Mouse (Mus musculus) embryonic fibroblast, embryonic 13.5 days (primary cell): Measurements from ENCODE around the gene Sfmbt1.

Source experiments
- CTCF ChIP-seq: IDR thresholded peaks from 2 replicates; pipeline ENCODE4 v1.5.1; 2011; ENCODE audit warnings: mild to moderate bottlenecking, control low read depth, low read length, moderate library complexity, borderline replicate concordance; ENCODE audit not compliant: insufficient read depth
- POLR2A ChIP-seq: IDR thresholded peaks from 2 replicates; pipeline ENCODE4 v1.6.1; 2011; ENCODE audit warnings: low read depth, mild to moderate bottlenecking, control low read depth, low read length, moderate library complexity

DNA sequence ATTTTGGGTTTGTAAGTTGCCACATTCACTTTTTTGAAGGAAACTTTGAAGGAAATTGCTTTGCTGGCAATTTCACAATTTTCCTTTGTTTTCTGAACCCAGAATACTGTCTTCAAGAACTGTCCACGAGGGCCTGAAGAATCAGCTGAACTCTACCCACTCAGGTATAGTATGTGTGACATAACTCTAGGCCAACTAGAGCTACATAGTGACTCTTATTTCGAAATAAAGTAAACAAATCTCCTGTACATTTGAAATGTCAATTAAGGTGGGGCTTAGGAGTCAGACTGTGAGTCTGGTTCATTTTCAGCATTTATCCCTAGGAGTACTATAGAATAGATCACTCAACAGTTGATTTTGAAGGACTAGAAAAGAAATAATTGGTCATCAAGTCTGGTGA lies 87.1 kb downstream of the Sfmbt1 start:
- TF ChIP-seq POLR2A = no peak
- TF ChIP-seq CTCF = no peak
